20 mouse cellular contexts compared by ENCODE assay signal in genomic region chr17:8256982-8257381, GRCm38 (mm10). TPM values are rescaled to one million over a fixed set of nuclear protein-coding genes. Genes with fewer than 3 reads are reported as not detected.
DNase-seq lines count a peak whose midpoint lies in the region; ATAC-seq and TF ChIP-seq lines count a peak whose summit lies in the region.
"Had no signal": no experiment of that assay in that cellular context is flagged by ENCODE, and none has a peak within 500 bp of the region (broad histone marks: within the 10 kb centered on the region; RNA-seq: fewer than 3 reads in every experiment).

No protein-coding gene starts in this region.

- no peak for ATAC-seq in CD4-positive, CD25-positive, alpha-beta regulatory T cell, adult 4 months
- no peak for ATAC-seq in midbrain, postnatal 0 days (ENCODE audit: low FRiP score)
- ATAC-seq in midbrain, embryonic 15.5 days (replicated peaks), result no peak
- ATAC-seq in stomach, postnatal 0 days (ENCODE audit: low FRiP score, low TSS enrichment), result no peak
- ATAC-seq: activated CD4-positive, CD25-positive, alpha-beta regulatory T cell, adult 4 months; forebrain, postnatal 0 days; midbrain, embryonic 13.5 days had no signal

- H3K9me3 ChIP-seq in midbrain, postnatal 0 days (ENCODE audit: low read length), result no peaks in the 10 kb centered on the region
- H3K9me3 ChIP-seq in midbrain, embryonic 15.5 days, result no peaks in the 10 kb centered on the region
- H3K9me3 ChIP-seq in stomach, postnatal 0 days (ENCODE audit: control insufficient read depth, low read length), result no peaks in the 10 kb centered on the region
- H3K9me3 ChIP-seq: heart, embryonic 13.5 days; lung, embryonic 15.5 days; midbrain, embryonic 13.5 days; neural tube, embryonic 13.5 days had no signal

- DNase-seq in CD4-positive, CD25-positive, alpha-beta regulatory T cell, adult 2 months (ENCODE audit: low read depth, low spot score), result peak; percentile 45
- DNase-seq in layer of hippocampus, adult 2 months (ENCODE audit: low spot score in 2 of 2), result no peak
- DNase-seq in layer of hippocampus, postnatal 10 days (ENCODE audit: low spot score in 2 of 2), result no peak
- no peak for DNase-seq in midbrain, postnatal 0 days (ENCODE audit: low spot score)
- peak; percentile 68 for DNase-seq in stomach, postnatal 0 days (ENCODE audit: low spot score)
- DNase-seq in thymus, adult 18-20 months, result no peak
- DNase-seq: cerebellum, adult 11-12 months; forebrain, postnatal 0 days; gastrocnemius, postnatal 36 days; right cerebral cortex, postnatal 4 days; thymus, postnatal 36 days had no signal

- H3K27ac ChIP-seq in layer of hippocampus, adult 2 months, result no peak overlapping the region
- no peak overlapping the region for H3K27ac ChIP-seq in midbrain, postnatal 0 days (ENCODE audit: low read depth, low read length)
- no peak overlapping the region for H3K27ac ChIP-seq in midbrain, embryonic 15.5 days
- no peak overlapping the region for H3K27ac ChIP-seq in stomach, postnatal 0 days (replicated peaks)
- H3K27ac ChIP-seq: heart, embryonic 13.5 days; lung, embryonic 15.5 days; midbrain, embryonic 13.5 days; neural tube, embryonic 13.5 days had no signal

- H3K9ac ChIP-seq in midbrain, postnatal 0 days (replicated peaks; ENCODE audit: low read length, poor library complexity, severe bottlenecking), result no peak overlapping the region
- H3K9ac ChIP-seq in midbrain, embryonic 15.5 days, result no peak overlapping the region
- no peak overlapping the region for H3K9ac ChIP-seq in stomach, postnatal 0 days (ENCODE audit: low read length)
- H3K9ac ChIP-seq: forebrain, postnatal 0 days; heart, embryonic 13.5 days; lung, embryonic 15.5 days; midbrain, embryonic 13.5 days; neural tube, embryonic 13.5 days had no signal

- H3K36me3 ChIP-seq in midbrain, postnatal 0 days (ENCODE audit: insufficient read depth, low read length), result no peaks in the 10 kb centered on the region
- no peaks in the 10 kb centered on the region for H3K36me3 ChIP-seq in midbrain, embryonic 15.5 days (replicated peaks)
- no peaks in the 10 kb centered on the region for H3K36me3 ChIP-seq in stomach, postnatal 0 days (ENCODE audit: control insufficient read depth, insufficient read depth, low read length)
- H3K36me3 ChIP-seq: heart, embryonic 13.5 days; lung, embryonic 15.5 days; midbrain, embryonic 13.5 days; neural tube, embryonic 13.5 days had no signal

- no peaks in the 10 kb centered on the region for H3K4me1 ChIP-seq in midbrain, postnatal 0 days (ENCODE audit: insufficient read depth, low read length)
- H3K4me1 ChIP-seq in midbrain, embryonic 15.5 days, result no peaks in the 10 kb centered on the region
- H3K4me1 ChIP-seq in stomach, postnatal 0 days (replicated peaks; ENCODE audit: control insufficient read depth, insufficient read depth), result no peaks in the 10 kb centered on the region
- H3K4me1 ChIP-seq: heart, embryonic 13.5 days; lung, embryonic 15.5 days; midbrain, embryonic 13.5 days; neural tube, embryonic 13.5 days had no signal

- no peaks in the 10 kb centered on the region for H3K27me3 ChIP-seq in midbrain, postnatal 0 days (ENCODE audit: insufficient read depth, low read length)
- H3K27me3 ChIP-seq in midbrain, embryonic 15.5 days (replicated peaks), result no peaks in the 10 kb centered on the region
- H3K27me3 ChIP-seq in stomach, postnatal 0 days (ENCODE audit: control insufficient read depth, insufficient read depth, low read length), result no peaks in the 10 kb centered on the region
- H3K27me3 ChIP-seq: lung, embryonic 15.5 days; midbrain, embryonic 13.5 days; neural tube, embryonic 13.5 days had no signal

- TF ChIP-seq CTCF in layer of hippocampus, adult 2 months (conservative IDR thresholded peaks at IDR 0.05), result peak; percentile 59
- peak; percentile 29 for TF ChIP-seq CTCF in midbrain, postnatal 0 days (IDR thresholded peaks at IDR 0.05)
- TF ChIP-seq CTCF in stomach, postnatal 0 days (IDR thresholded peaks at IDR 0.05; ENCODE audit: low read depth), result peak; percentile 62

- WGBS in midbrain, postnatal 0 days, result 75% methylated on average over 8 of the region's 8 CpGs
- WGBS in midbrain, embryonic 15.5 days, result 80% methylated on average over 8 of the region's 8 CpGs
- WGBS in stomach, postnatal 0 days, result 72% methylated on average over 8 of the region's 8 CpGs

- no peak overlapping the region for H3K4me2 ChIP-seq in midbrain, postnatal 0 days (ENCODE audit: low read depth, low read length, poor library complexity, severe bottlenecking)
- no peak overlapping the region for H3K4me2 ChIP-seq in midbrain, embryonic 15.5 days
- H3K4me2 ChIP-seq in stomach, postnatal 0 days (replicated peaks; ENCODE audit: low read depth), result no peak overlapping the region
- H3K4me2 ChIP-seq: heart, embryonic 13.5 days; lung, embryonic 15.5 days; midbrain, embryonic 13.5 days; neural tube, embryonic 13.5 days had no signal

- no peak overlapping the region for H3K4me3 ChIP-seq in layer of hippocampus, adult 2 months
- no peak overlapping the region for H3K4me3 ChIP-seq in midbrain, postnatal 0 days (ENCODE audit: low read depth, low read length)
- H3K4me3 ChIP-seq in midbrain, embryonic 15.5 days, result no peak overlapping the region
- no peak overlapping the region for H3K4me3 ChIP-seq in stomach, postnatal 0 days (ENCODE audit: low read depth, low read length)
- H3K4me3 ChIP-seq: heart, embryonic 13.5 days; lung, embryonic 15.5 days; midbrain, embryonic 13.5 days; neural tube, embryonic 13.5 days had no signal

- TF ChIP-seq EP300 in stomach, postnatal 0 days (optimal IDR thresholded peaks at IDR 0.05), result no peak

RNA-seq across cellular contexts. Expression of gene Ccr6, which starts 21.1 kb away (rescaled TPM):
- 100 to 1,000 TPM in 1 of 2 experiments, 10 to 100 TPM in 1; 90.4 to 125 TPM for polyA plus RNA-seq in CD4-positive, CD25-positive, alpha-beta regulatory T cell, adult 4 months (2017; shearing (Covaris generic))
- under 1 TPM in 1 of 2 experiments, not detected in 1; 0.31 TPM for total RNA-seq in layer of hippocampus, adult 2 months (2021)
- under 1 TPM in 1 of 2 experiments, not detected in 1; 0.27 TPM for total RNA-seq in layer of hippocampus, postnatal 10 days (2021)
- not detected in 2 replicates for total RNA-seq in midbrain, postnatal 0 days (2014; rRNA removed)
- polyA plus RNA-seq in midbrain, postnatal 0 days (2015; fragmentation: Nextera tagmentation; extraction: Ambion mirVana), result not detected in 2 replicates
- polyA plus RNA-seq in midbrain, embryonic 15.5 days (2015; fragmentation: Nextera tagmentation; extraction: Ambion mirVana), result not detected in 2 replicates
- polyA plus RNA-seq in stomach, postnatal 0 days (2015; fragmentation: Nextera tagmentation; extraction: Ambion mirVana), result 0.13 and 0.17 TPM in 2 replicates
- total RNA-seq: forebrain, postnatal 0 days; gastrocnemius, postnatal 36 days; left cerebral cortex, postnatal 25 days had no signal
- polyA plus RNA-seq: forebrain, postnatal 0 days; heart, embryonic 13.5 days; hindbrain, embryonic 11.5 days; lung, embryonic 15.5 days; midbrain, embryonic 13.5 days; neural tube, embryonic 13.5 days had no signal

RNA-seq across cellular contexts. Expression of gene Mpc1, which starts 25.7 kb away (rescaled TPM):
- 100 to 1,000 TPM; 183 to 184 TPM for polyA plus RNA-seq in CD4-positive, CD25-positive, alpha-beta regulatory T cell, adult 4 months (2017; shearing (Covaris generic))
- 100 to 1,000 TPM; 138 to 143 TPM for total RNA-seq in layer of hippocampus, adult 2 months (2021)
- total RNA-seq in layer of hippocampus, postnatal 10 days (2021), result 100 to 1,000 TPM; 147 to 163 TPM
- total RNA-seq in midbrain, postnatal 0 days (2014; rRNA removed), result 306 and 314 TPM in 2 replicates
- polyA plus RNA-seq in midbrain, postnatal 0 days (2015; fragmentation: Nextera tagmentation; extraction: Ambion mirVana), result 494 and 535 TPM in 2 replicates
- 263 and 274 TPM in 2 replicates for polyA plus RNA-seq in midbrain, embryonic 15.5 days (2015; fragmentation: Nextera tagmentation; extraction: Ambion mirVana)
- 292 and 304 TPM in 2 replicates for polyA plus RNA-seq in stomach, postnatal 0 days (2015; fragmentation: Nextera tagmentation; extraction: Ambion mirVana)

RNA-seq across cellular contexts. Expression of gene Sft2d1, which starts 53.9 kb away (rescaled TPM):
- polyA plus RNA-seq in CD4-positive, CD25-positive, alpha-beta regulatory T cell, adult 4 months (2017; shearing (Covaris generic)), result 100 to 1,000 TPM; 129 to 135 TPM
- total RNA-seq in layer of hippocampus, adult 2 months (2021), result 10 to 100 TPM; 48.4 to 61.5 TPM
- 10 to 100 TPM; 64.9 to 67.6 TPM for total RNA-seq in layer of hippocampus, postnatal 10 days (2021)
- 113 and 130 TPM in 2 replicates for total RNA-seq in midbrain, postnatal 0 days (2014; rRNA removed)
- polyA plus RNA-seq in midbrain, postnatal 0 days (2015; fragmentation: Nextera tagmentation; extraction: Ambion mirVana), result 221 and 235 TPM in 2 replicates
- 191 and 200 TPM in 2 replicates for polyA plus RNA-seq in midbrain, embryonic 15.5 days (2015; fragmentation: Nextera tagmentation; extraction: Ambion mirVana)
- 96.2 and 104 TPM in 2 replicates for polyA plus RNA-seq in stomach, postnatal 0 days (2015; fragmentation: Nextera tagmentation; extraction: Ambion mirVana)

Comparison
In these comparisons a context has a peak if more than half of its experiments do, and no peak if none do; other contexts are left out.
1. DNase-seq: peak in CD4-positive, CD25-positive, alpha-beta regulatory T cell, adult 2 months (single experiment) and stomach, postnatal 0 days (single experiment); none in layer of hippocampus, adult 2 months (0 of 2), layer of hippocampus, postnatal 10 days (0 of 2), midbrain, postnatal 0 days (single experiment) and thymus, adult 18-20 months (0 of 2).
2. RNA of gene Ccr6, which starts 21.1 kb away (polyA plus RNA-seq): 90.4 to 125 TPM in CD4-positive, CD25-positive, alpha-beta regulatory T cell, adult 4 months; 0.13 to 0.17 TPM in stomach, postnatal 0 days, not detected in midbrain, postnatal 0 days and not detected in midbrain, embryonic 15.5 days; every median in the first group is over 10 times any median in the second.
3. Peak in every context shown above with its lines, with median percentiles within 50 percentile points of each other: CTCF ChIP-seq.